Mouse (Mus musculus) midbrain, embryonic 16.5 days (tissue): ENCODE results near the gene Fcgrt. TPM values are rescaled to one million over a fixed set of nuclear protein-coding genes. Genes with fewer than 3 reads are reported as not detected.

Experiments used
- ATAC-seq: fragments of 200-750 bp; cut with Nextera tagmentation; 2 replicates; pipeline ENCODE4 v1.8.0; 2017; ENCODE audit warnings: moderate TSS enrichment
- H3K27ac ChIP-seq: fragments of 300-500 bp; sonication (generic); 2 replicates; pipeline ENCODE4 v1.5.1; 2014; ENCODE audit warnings: mild to moderate bottlenecking, low read length, mixed read lengths
- H3K27me3 ChIP-seq: fragments of 300-500 bp; sonication (generic); 2 replicates; pipeline ENCODE4 v1.6.1; 2014; ENCODE audit warnings: low read depth, low read length, mixed read lengths; ENCODE audit not compliant: control insufficient read depth, insufficient read depth
- H3K36me3 ChIP-seq: fragments of 300-500 bp; sonication (generic); 2 replicates; pipeline ENCODE4 v1.6.1; 2014; ENCODE audit warnings: mild to moderate bottlenecking, low read length, moderate library complexity, mixed read lengths; ENCODE audit not compliant: control insufficient read depth, insufficient read depth
- H3K4me1 ChIP-seq: fragments of 300-500 bp; sonication (generic); 2 replicates; pipeline ENCODE4 v1.6.1; 2014; ENCODE audit warnings: mild to moderate bottlenecking, low read length, mixed read lengths; ENCODE audit not compliant: control insufficient read depth, insufficient read depth
- H3K4me2 ChIP-seq: fragments of 300-500 bp; sonication (generic); 2 replicates; pipeline ENCODE4 v1.6.1; 2014; ENCODE audit warnings: mild to moderate bottlenecking, low read length, mixed read lengths
- H3K4me3 ChIP-seq: fragments of 300-500 bp; sonication (generic); 2 replicates; pipeline ENCODE4 v1.5.1; 2014; ENCODE audit warnings: low read depth, mild to moderate bottlenecking, low read length, moderate library complexity, mixed read lengths
- H3K9ac ChIP-seq: fragments of 300-500 bp; sonication (generic); 2 replicates; pipeline ENCODE4 v1.6.1; 2014; ENCODE audit warnings: low read depth, low read length, mixed read lengths
- H3K9me3 ChIP-seq: fragments of 300-500 bp; sonication (generic); replicated peaks from 2 replicates; pipeline ENCODE4 v1.6.1; 2014; ENCODE audit warnings: mild to moderate bottlenecking, low read length, mixed read lengths; ENCODE audit not compliant: control insufficient read depth, poor library complexity, severe bottlenecking
- WGBS: fragments of 180-500 bp; shearing (Covaris S2); extraction: QIAGEN DNeasy Blood & Tissue Kit; methylation state at CpG from one replicate; pipeline ENCODE4 v1.1.7; 2014; 5-methylcytosine and 5-hydroxymethylcytosine counted together
- polyA plus RNA-seq: library from polyadenylated mRNA; unstranded; fragments of >200 nt; fragmentation: Nextera tagmentation; extraction: Ambion mirVana; gene quantifications from 2 replicates; pipeline ENCODE4 v1.2.1, GENCODE M21; 2015

The Fcgrt gene
- polyA plus RNA-seq, 1 experiment from 2014 or later: 27.9 TPM

- H3K4me3 ChIP-seq: no peak overlapping the region
- 80% methylated on average over 7 of the region's 7 CpGs for WGBS
- H3K27ac ChIP-seq: no peak overlapping the region
- no peaks in the 10 kb centered on the region for H3K27me3 ChIP-seq
- no peak overlapping the region for H3K4me2 ChIP-seq
- no peak overlapping the region for H3K9ac ChIP-seq
- no peaks in the 10 kb centered on the region for H3K9me3 ChIP-seq
- H3K4me1 ChIP-seq: peaks cover 5% of the 10 kb centered on the region
- ATAC-seq: no peak
- H3K36me3 ChIP-seq: no peaks in the 10 kb centered on the region
Observed at GRCm38 (mm10) chr7:45094121-45094520, 9.5 kb downstream of the Fcgrt start.

DNA sequence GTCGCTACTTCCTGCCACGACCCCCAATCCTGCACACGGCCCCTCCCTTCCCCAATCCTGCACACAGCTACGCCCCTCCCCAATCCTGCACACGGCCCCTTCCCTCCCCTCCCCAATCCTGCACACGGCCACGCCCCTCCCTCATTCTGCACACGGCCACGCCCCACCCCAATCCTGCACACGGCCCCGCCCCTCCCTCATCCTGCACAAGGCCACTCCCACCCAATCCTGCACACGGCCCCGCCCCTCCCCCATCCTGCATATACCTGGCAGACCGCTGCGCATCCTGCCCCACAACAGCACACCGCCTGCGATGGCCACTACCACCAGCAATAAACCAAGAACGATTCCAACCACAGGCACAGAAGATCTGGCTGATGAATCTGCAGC is 10.1 kb downstream of the Fcgrt start:
- peaks cover 5% of the 10 kb centered on the region for H3K4me1 ChIP-seq
- H3K4me3 ChIP-seq: no peak overlapping the region
- no peaks in the 10 kb centered on the region for H3K9me3 ChIP-seq
- no peaks in the 10 kb centered on the region for H3K27me3 ChIP-seq
- H3K36me3 ChIP-seq: no peaks in the 10 kb centered on the region
- no peak overlapping the region for H3K4me2 ChIP-seq
- ATAC-seq: no peak
- WGBS: 32% methylated on average over 14 of the region's 18 CpGs
- no peak overlapping the region for H3K27ac ChIP-seq
- H3K9ac ChIP-seq: no peak overlapping the region

GRCm38 (mm10) chr7:45092828-45093515 is 10.7 kb downstream of the Fcgrt start:
- peaks cover 5% of the 10 kb centered on the region for H3K4me1 ChIP-seq
- H3K4me2 ChIP-seq: no peak overlapping the region
- H3K9ac ChIP-seq: no peak overlapping the region
- H3K27me3 ChIP-seq: no peaks in the 10 kb centered on the region
- no peaks in the 10 kb centered on the region for H3K9me3 ChIP-seq
- no peaks in the 10 kb centered on the region for H3K36me3 ChIP-seq
- H3K27ac ChIP-seq: no peak overlapping the region
- no peak for ATAC-seq
- 74% methylated on average over 12 of the region's 12 CpGs for WGBS
- no peak overlapping the region for H3K4me3 ChIP-seq

GRCm38 (mm10) chr7:45092048-45092447 is 11.6 kb downstream of the Fcgrt start, which contains the start of gene Rcn3:
Gene Rcn3, minus strand, starts transcription at chr7:45092221.
- ATAC-seq: peak; percentile 94
- Histone ChIP-seq H3K4me1 (peaks cover 5% of the 10 kb centered on the region), H3K9ac (peak within 1 kb of the TSS; percentile 57), H3K27me3 (no peaks in the 10 kb centered on the region), H3K36me3 (no peaks in the 10 kb centered on the region), H3K27ac (no peak within 1 kb of the TSS), H3K4me3 (peak within 1 kb of the TSS; percentile 40), H3K9me3 (no peaks in the 10 kb centered on the region), H3K4me2 (peak within 1 kb of the TSS; percentile 60)
- 0% methylated on average over 16 of the region's 16 CpGs for WGBS

DNA sequence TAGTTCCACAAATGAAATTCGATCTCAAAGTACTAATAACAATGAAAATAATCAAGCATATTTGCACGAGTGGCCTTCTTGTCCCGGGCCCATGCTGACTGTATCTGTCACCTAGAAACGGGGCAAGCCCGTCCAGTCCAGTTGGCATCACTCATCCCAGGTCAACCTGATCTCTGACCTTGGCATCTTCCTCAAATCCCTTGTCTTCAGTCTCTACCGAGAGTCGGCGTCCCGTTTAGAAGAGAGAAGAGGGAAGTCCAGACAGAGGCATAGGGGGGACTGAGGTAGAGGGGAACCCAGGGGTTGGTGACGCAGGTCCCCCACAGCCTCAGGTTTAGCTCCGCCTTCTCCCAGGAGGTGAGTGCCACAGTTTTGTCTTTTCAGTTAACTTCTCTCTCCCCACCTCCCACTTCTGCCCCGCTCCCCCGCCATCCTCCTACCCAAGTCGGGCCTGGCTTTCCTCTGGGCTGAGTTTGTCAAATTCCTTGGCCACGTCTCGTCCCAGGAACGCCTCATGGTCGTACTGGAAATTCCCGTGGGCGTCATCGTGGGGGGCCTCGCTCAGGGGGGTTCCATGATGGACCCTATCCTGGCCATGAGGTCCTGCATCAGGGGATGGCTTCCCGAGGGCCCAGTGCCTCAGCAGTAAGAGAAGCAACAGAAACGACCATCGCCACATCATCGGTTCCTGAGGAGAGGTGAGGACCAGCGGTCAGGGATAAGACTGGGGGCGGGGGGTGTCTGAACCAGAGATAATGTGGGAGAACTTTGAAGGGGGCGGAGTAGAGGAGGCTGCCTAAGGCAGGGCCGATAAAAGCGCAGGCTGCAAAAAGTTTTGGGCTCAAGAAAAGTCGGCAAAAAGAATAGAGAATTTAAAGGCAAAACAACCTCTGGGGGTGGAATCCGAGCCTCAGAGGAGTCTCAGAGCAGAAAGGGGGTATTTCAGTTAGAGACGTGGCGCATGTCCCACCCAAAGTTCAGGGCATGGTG is 12.4 kb downstream of the Fcgrt start:
- Histone ChIP-seq H3K4me2 (peak overlapping the region; percentile 60), H3K27ac (no peak overlapping the region), H3K9ac (peak overlapping the region; percentile 57), H3K27me3 (no peaks in the 10 kb centered on the region), H3K4me1 (peaks cover 5% of the 10 kb centered on the region), H3K9me3 (no peaks in the 10 kb centered on the region), H3K36me3 (peaks cover 3% of the 10 kb centered on the region; the same call in 1 of the 2 replicates), H3K4me3 (peak overlapping the region; percentile 40)
- 17% methylated on average over 35 of the region's 35 CpGs for WGBS
- ATAC-seq: peak; percentile 61

- H3K27ac ChIP-seq: no peak overlapping the region
- no peaks in the 10 kb centered on the region for H3K27me3 ChIP-seq
- 82% methylated on average over 13 of the region's 13 CpGs for WGBS
- H3K9me3 ChIP-seq: no peaks in the 10 kb centered on the region
- peaks cover 5% of the 10 kb centered on the region; the same call in 1 of the 2 replicates for H3K36me3 ChIP-seq
- no peak for ATAC-seq
- peaks cover 5% of the 10 kb centered on the region for H3K4me1 ChIP-seq
- H3K4me2 ChIP-seq: no peak overlapping the region
- H3K9ac ChIP-seq: no peak overlapping the region
- H3K4me3 ChIP-seq: no peak overlapping the region
Observed at GRCm38 (mm10) chr7:45090251-45090977, 13.2 kb downstream of the Fcgrt start.

- ATAC-seq: no peak
- Histone ChIP-seq H3K9ac (no peak overlapping the region), H3K27ac (no peak overlapping the region), H3K9me3 (no peaks in the 10 kb centered on the region), H3K36me3 (peaks cover 5% of the 10 kb centered on the region; the same call in 1 of the 2 replicates), H3K4me1 (peaks cover 5% of the 10 kb centered on the region), H3K4me2 (no peak overlapping the region), H3K4me3 (no peak overlapping the region), H3K27me3 (no peaks in the 10 kb centered on the region)
- WGBS: 97% methylated on average over 17 of the region's 17 CpGs
Observed at GRCm38 (mm10) chr7:45088597-45088996, 15.1 kb downstream of the Fcgrt start.

GRCm38 (mm10) chr7:45086084-45086483 is 17.6 kb downstream of the Fcgrt start:
- no peak for ATAC-seq
- 82% methylated on average over 4 of the region's 4 CpGs for WGBS
- H3K27ac ChIP-seq: no peak overlapping the region

More at GRCm38 (mm10) chr7:45086084-45086483, 17.6 kb downstream of the Fcgrt start:
- Histone ChIP-seq H3K4me1 (peaks cover 2% of the 10 kb centered on the region; the same call in 1 of the 2 replicates), H3K9me3 (no peaks in the 10 kb centered on the region), H3K4me2 (no peak overlapping the region), H3K27me3 (no peaks in the 10 kb centered on the region), H3K4me3 (no peak overlapping the region), H3K36me3 (peaks cover 5% of the 10 kb centered on the region; the same call in 1 of the 2 replicates), H3K9ac (no peak overlapping the region)
